Mouse (Mus musculus): ENCODE data around the gene Krt35. TPM values are rescaled to one million over a fixed set of nuclear protein-coding genes. Genes with fewer than 3 reads are reported as not detected.
A peak's percentile ranks its signal among the peaks of the same experiment; 100 is the strongest.

Krt35 gene
- polyA plus RNA-seq (2016; fragmentation: Nextera tagmentation; extraction: Ambion mirVana) = not detected in 2 replicates

DNA sequence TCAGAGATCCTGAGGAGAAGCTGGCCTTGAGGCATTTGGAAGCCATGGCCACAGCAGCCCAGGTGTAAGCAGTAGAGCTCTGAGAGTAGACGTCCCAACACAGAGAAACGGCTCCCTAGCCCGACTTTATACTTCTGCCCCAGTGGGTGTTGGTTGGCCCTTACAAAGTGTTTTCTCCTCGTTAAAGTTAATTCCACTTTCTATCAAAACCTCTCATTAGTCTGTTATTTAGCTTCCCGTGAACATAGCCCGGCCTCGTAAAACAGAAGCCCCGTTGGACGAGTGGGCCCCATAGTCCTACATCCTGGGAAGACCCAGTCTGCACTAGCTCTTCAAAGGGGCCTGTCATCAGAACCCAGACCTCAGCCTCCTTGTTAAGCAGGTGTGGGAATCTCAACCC lies at the start of gene Krt35:
Gene Krt35 (minus strand): TSS at position 101 of the 400 bp plus-strand sequence.
- Histone ChIP-seq H3K27me3 (ENCODE audit: insufficient read depth, poor library complexity, severe bottlenecking) (no peaks in the 10 kb centered on the region), H3K9me3 (no peaks in the 10 kb centered on the region), H3K4me1 (replicated peaks) (peaks cover 15% of the 10 kb centered on the region), H3K36me3 (no peaks in the 10 kb centered on the region), H3K4me3 (no peak within 1 kb of the TSS), H3K27ac (no peak within 1 kb of the TSS)
- DNase-seq (ENCODE audit: low spot score) = no peak
- 92% methylated on average over 9 of the region's 9 CpGs for WGBS

DNA sequence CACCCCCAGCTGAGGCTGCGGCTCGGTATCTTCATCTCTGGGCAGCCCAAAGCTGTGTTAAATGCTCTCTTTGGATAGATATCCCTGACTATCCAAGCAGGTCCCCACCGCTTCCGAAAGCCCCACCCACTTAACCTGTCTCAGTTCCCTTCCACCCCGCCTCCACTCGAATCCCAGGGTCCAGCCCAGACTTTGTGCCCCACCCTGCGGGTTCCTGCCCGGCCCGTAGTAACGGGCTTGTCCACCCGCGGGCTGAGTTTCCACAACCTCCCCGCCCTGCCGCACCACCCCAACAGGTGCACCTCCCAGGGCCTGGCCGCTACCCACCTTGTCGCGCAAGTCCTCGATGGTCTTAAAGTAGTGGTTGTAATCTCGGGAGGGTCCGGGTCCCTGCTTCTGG lies 49.1 kb upstream of the Krt35 start:
- Histone ChIP-seq H3K9me3 (no peaks in the 10 kb centered on the region), H3K36me3 (no peaks in the 10 kb centered on the region), H3K4me1 (replicated peaks) (peaks cover 20% of the 10 kb centered on the region), H3K27ac (peak overlapping the region; percentile 56; the same call in 1 of the 2 replicates), H3K27me3 (ENCODE audit: insufficient read depth, poor library complexity, severe bottlenecking) (peaks cover 38% of the 10 kb centered on the region), H3K4me3 (peak overlapping the region; percentile 50)
- 1% methylated on average over 20 of the region's 20 CpGs for WGBS
- no peak for DNase-seq (ENCODE audit: low spot score)

DNA sequence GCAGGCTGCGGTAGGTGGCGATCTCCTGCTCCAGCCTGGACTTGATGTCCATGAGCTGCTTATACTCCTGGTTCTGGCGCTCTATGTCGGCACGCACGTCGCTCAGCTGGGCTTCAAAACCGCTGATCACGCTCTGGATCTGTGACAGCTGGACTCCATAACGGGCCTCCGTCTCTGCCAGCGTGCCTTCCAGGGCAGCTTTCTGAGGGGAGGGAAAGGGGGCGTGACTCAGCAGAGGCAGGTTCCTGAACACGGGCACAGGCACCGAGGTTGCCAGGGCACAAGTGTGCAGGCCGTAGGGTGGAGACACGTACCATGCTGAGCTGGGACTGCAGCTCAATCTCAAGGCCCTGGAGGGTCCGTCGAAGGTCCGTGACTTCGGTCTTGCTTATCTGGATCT lies 44.9 kb upstream of the Krt35 start:
- WGBS = 86% methylated on average over 21 of the region's 21 CpGs
- Histone ChIP-seq H3K27me3 (ENCODE audit: insufficient read depth, poor library complexity, severe bottlenecking) (peaks cover 28% of the 10 kb centered on the region), H3K4me1 (replicated peaks) (peaks cover 46% of the 10 kb centered on the region), H3K27ac (no peak overlapping the region), H3K36me3 (no peaks in the 10 kb centered on the region), H3K9me3 (no peaks in the 10 kb centered on the region), H3K4me3 (no peak overlapping the region)
- DNase-seq (ENCODE audit: low spot score) = no peak

- DNase-seq (ENCODE audit: low spot score) = no peak
- H3K36me3 ChIP-seq = no peaks in the 10 kb centered on the region
- peak overlapping the region; percentile 40; the same call in 1 of the 2 replicates for H3K27ac ChIP-seq
- peaks cover 32% of the 10 kb centered on the region for H3K4me1 ChIP-seq (replicated peaks)
- H3K4me3 ChIP-seq = no peak overlapping the region
- 78% methylated on average over 2 of the region's 2 CpGs for WGBS
- H3K9me3 ChIP-seq = no peaks in the 10 kb centered on the region
- H3K27me3 ChIP-seq (ENCODE audit: insufficient read depth, poor library complexity, severe bottlenecking) = peaks cover 12% of the 10 kb centered on the region
These were observed 43.4 kb upstream of the Krt35 start for GRCm38 (mm10) chr11:100139391-100139790.

GRCm38 (mm10) chr11:100138809-100139208 lies 42.8 kb upstream of the Krt35 start:
- Histone ChIP-seq H3K36me3 (no peaks in the 10 kb centered on the region), H3K27me3 (ENCODE audit: insufficient read depth, poor library complexity, severe bottlenecking) (peaks cover 6% of the 10 kb centered on the region), H3K4me1 (replicated peaks) (peaks cover 32% of the 10 kb centered on the region), H3K27ac (peak overlapping the region; percentile 40; the same call in 1 of the 2 replicates), H3K9me3 (no peaks in the 10 kb centered on the region), H3K4me3 (no peak overlapping the region)
- 45% methylated on average over 7 of the region's 7 CpGs for WGBS
- no peak for DNase-seq (ENCODE audit: low spot score)

- Histone ChIP-seq H3K27ac (no peak overlapping the region), H3K9me3 (no peaks in the 10 kb centered on the region), H3K27me3 (ENCODE audit: insufficient read depth, poor library complexity, severe bottlenecking) (peaks cover 4% of the 10 kb centered on the region; the same call in 1 of the 2 replicates), H3K4me3 (no peak overlapping the region), H3K36me3 (no peaks in the 10 kb centered on the region), H3K4me1 (replicated peaks) (peaks cover 32% of the 10 kb centered on the region)
- no peak for DNase-seq (ENCODE audit: low spot score)
- 53% methylated on average over 5 of the region's 5 CpGs for WGBS
These were observed 41.7 kb upstream of the Krt35 start for GRCm38 (mm10) chr11:100137693-100138092.

DNA sequence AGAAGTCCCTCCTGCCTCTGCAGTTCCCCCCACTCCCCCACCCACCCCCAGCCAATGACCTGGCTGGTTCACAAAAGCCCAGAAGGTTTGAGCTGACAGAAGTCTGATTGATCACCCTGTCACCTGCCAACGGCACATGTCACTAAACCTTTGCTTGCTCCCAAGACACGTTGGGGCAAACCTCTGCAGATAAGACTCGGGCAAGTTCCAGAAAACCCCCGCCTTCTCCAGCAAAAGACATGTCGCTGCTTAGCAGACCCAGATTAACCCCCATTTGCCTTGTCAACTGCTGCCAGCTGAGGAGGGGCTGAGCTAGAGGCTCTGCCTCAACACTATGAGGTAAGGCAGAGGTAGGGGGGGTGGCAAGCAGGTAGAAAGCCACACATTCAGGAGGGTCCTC lies 40.5 kb upstream of the Krt35 start:
- H3K27ac ChIP-seq = no peak overlapping the region
- peaks cover 4% of the 10 kb centered on the region; the same call in 1 of the 2 replicates for H3K27me3 ChIP-seq (ENCODE audit: insufficient read depth, poor library complexity, severe bottlenecking)
- H3K36me3 ChIP-seq = no peaks in the 10 kb centered on the region
- no peaks in the 10 kb centered on the region for H3K9me3 ChIP-seq
- WGBS = 52% methylated on average over 5 of the region's 5 CpGs
- no peak overlapping the region for H3K4me3 ChIP-seq
- peaks cover 32% of the 10 kb centered on the region for H3K4me1 ChIP-seq (replicated peaks)
- no peak for DNase-seq (ENCODE audit: low spot score)

- H3K36me3 ChIP-seq = no peaks in the 10 kb centered on the region
- 73% methylated on average over 7 of the region's 7 CpGs for WGBS
- H3K4me1 ChIP-seq (replicated peaks) = peaks cover 32% of the 10 kb centered on the region
- H3K4me3 ChIP-seq = no peak within 1 kb of the TSS
- peaks cover 4% of the 10 kb centered on the region; the same call in 1 of the 2 replicates for H3K27me3 ChIP-seq (ENCODE audit: insufficient read depth, poor library complexity, severe bottlenecking)
- DNase-seq (ENCODE audit: low spot score) = no peak
- no peak within 1 kb of the TSS for H3K27ac ChIP-seq
- no peaks in the 10 kb centered on the region for H3K9me3 ChIP-seq
These were observed 39.7 kb upstream of the Krt35 start, which contains the start of gene Krt15 for GRCm38 (mm10) chr11:100135731-100136130. Gene Krt15, minus strand, starts transcription at chr11:100135928.

DNA sequence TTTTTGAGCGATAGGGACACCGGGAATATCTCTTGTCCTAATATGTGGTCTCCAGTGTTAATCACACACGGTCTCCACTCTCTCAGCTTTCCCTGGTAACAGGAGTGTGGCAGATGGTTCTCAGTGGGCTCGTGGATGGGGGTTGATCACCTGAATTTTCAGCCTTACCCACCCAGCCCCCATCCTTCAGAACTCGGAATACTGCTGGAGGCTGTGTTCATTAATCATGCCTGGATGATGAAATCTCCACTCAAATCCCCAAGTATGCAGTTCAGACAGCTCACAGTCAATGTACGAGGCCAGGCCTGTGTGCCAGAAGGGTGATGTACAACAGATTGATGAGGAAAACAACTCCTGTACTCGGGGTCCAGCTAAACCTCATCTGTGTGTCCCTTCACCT lies 28.9 kb upstream of the Krt35 start:
- WGBS = 86% methylated on average over 7 of the region's 7 CpGs
- Histone ChIP-seq H3K27ac (no peak overlapping the region), H3K9me3 (no peaks in the 10 kb centered on the region), H3K36me3 (no peaks in the 10 kb centered on the region), H3K4me3 (no peak overlapping the region), H3K4me1 (replicated peaks) (no peaks in the 10 kb centered on the region), H3K27me3 (ENCODE audit: insufficient read depth, poor library complexity, severe bottlenecking) (no peaks in the 10 kb centered on the region)
- DNase-seq (ENCODE audit: low spot score) = no peak

DNA sequence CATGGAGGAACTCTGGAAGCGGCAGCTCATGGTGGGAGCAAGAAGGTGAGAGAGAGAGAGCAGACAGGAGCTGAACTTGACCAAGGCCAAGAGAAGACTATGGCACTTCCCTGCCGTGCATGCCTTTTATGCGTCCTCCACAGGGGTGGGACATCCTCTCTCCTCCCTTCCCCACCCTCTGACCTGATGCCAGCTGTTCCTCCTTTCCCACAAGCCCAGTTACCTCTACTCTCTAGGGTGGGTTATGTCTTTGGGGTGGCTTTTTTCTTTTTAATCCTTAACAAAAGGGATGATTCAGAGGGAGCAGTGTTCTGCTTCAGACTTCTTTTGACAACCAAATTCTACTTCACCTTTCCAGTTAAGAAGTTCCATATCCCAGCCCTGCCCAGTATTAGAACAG lies 25.4 kb upstream of the Krt35 start, which contains the start of gene Krt13:
Gene Krt13 (minus strand): TSS at position 101 of the 400 bp plus-strand sequence.
- no peaks in the 10 kb centered on the region for H3K27me3 ChIP-seq (ENCODE audit: insufficient read depth, poor library complexity, severe bottlenecking)
- no peak within 1 kb of the TSS for H3K27ac ChIP-seq
- WGBS = 87% methylated on average over 3 of the region's 3 CpGs
- H3K36me3 ChIP-seq = no peaks in the 10 kb centered on the region
- no peaks in the 10 kb centered on the region for H3K4me1 ChIP-seq (replicated peaks)
- no peaks in the 10 kb centered on the region for H3K9me3 ChIP-seq
- no peak for DNase-seq (ENCODE audit: low spot score)
- no peak within 1 kb of the TSS for H3K4me3 ChIP-seq

DNA sequence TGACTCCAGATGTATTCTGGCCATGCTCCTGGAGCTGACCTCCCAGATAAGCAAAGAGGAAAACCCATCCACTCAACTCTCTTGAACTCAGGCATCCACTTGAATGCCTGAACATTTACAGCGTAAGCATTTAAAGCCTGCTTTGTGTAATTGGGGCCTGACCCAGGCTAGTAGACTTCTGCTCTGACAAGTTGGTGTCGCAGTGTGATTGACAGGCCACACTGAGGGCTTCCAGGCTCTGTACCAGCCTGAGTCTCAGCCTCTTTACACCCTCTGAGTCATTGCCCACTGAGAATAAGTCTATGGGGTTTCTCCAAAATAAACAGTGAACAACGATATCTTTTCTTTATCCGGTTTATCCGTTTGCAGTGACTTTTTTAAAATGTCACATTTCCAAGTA lies 24.3 kb upstream of the Krt35 start:
- Histone ChIP-seq H3K36me3 (no peaks in the 10 kb centered on the region), H3K27ac (no peak overlapping the region), H3K4me1 (replicated peaks) (peaks cover 7% of the 10 kb centered on the region; the same call in 1 of the 2 replicates), H3K27me3 (ENCODE audit: insufficient read depth, poor library complexity, severe bottlenecking) (no peaks in the 10 kb centered on the region), H3K4me3 (no peak overlapping the region), H3K9me3 (no peaks in the 10 kb centered on the region)
- 91% methylated on average over 5 of the region's 5 CpGs for WGBS
- no peak for DNase-seq (ENCODE audit: low spot score)

GRCm38 (mm10) chr11:100113742-100114029 lies 17.6 kb upstream of the Krt35 start:
- DNase-seq (ENCODE audit: low spot score) = no peak
- peaks cover 14% of the 10 kb centered on the region; the same call in 1 of the 2 replicates for H3K4me1 ChIP-seq (replicated peaks)
- WGBS = 57% methylated on average over 2 of the region's 2 CpGs
- H3K36me3 ChIP-seq = no peaks in the 10 kb centered on the region
- no peak overlapping the region for H3K4me3 ChIP-seq
- no peaks in the 10 kb centered on the region for H3K9me3 ChIP-seq
- H3K27me3 ChIP-seq (ENCODE audit: insufficient read depth, poor library complexity, severe bottlenecking) = no peaks in the 10 kb centered on the region
- H3K27ac ChIP-seq = no peak overlapping the region

- no peak for DNase-seq (ENCODE audit: low spot score)
- H3K4me1 ChIP-seq (replicated peaks) = peaks cover 14% of the 10 kb centered on the region; the same call in 1 of the 2 replicates
- no peaks in the 10 kb centered on the region for H3K9me3 ChIP-seq
- H3K36me3 ChIP-seq = no peaks in the 10 kb centered on the region
- no peak overlapping the region for H3K27ac ChIP-seq
- H3K4me3 ChIP-seq = no peak overlapping the region
- no peaks in the 10 kb centered on the region for H3K27me3 ChIP-seq (ENCODE audit: insufficient read depth, poor library complexity, severe bottlenecking)
- WGBS = 75% methylated on average over 11 of the region's 11 CpGs
These were observed 17.1 kb upstream of the Krt35 start for GRCm38 (mm10) chr11:100112935-100113741.

All from hindbrain, embryonic 10.5 days (tissue).